Mouse (Mus musculus): ENCODE data around the gene Dydc2. TPM values are rescaled to one million over a fixed set of nuclear protein-coding genes. Genes with fewer than 3 reads are reported as not detected.

The Dydc2 gene
- not detected for total RNA-seq (2023)

DNA sequence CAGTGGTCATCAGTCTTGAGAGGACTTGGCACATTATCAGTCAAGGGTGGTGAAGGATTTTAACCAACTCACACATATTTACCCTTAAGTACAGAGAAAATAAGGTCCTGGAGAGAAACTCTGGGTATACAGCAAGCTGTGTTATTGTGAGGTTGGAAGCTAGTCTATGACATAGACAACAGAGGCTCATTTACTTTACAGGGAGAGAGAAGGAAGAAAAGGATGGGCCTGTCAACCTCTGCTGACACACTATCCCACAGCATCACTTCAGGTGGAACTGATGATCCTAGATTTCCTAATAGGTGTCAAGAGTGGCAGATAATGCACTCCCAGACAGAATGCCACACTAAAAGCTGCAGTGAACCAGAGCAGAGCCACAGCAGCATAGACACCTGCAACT is at the start of gene Dydc2:
TSS of gene Dydc2 (minus strand) at position 101 of the 400 bp plus-strand sequence.

GRCm38 (mm10) chr14:41104853-41105444 is 35.9 kb upstream of the Dydc2 start, which contains the start of gene Mat1a:
Gene Mat1a (plus strand): TSS chr14:41105035.

GRCm38 (mm10) chr14:41072229-41072943 is 3.4 kb upstream of the Dydc2 start, which contains the start of gene Dydc1:
Gene Dydc1 (plus strand): TSS chr14:41072911.

DNA sequence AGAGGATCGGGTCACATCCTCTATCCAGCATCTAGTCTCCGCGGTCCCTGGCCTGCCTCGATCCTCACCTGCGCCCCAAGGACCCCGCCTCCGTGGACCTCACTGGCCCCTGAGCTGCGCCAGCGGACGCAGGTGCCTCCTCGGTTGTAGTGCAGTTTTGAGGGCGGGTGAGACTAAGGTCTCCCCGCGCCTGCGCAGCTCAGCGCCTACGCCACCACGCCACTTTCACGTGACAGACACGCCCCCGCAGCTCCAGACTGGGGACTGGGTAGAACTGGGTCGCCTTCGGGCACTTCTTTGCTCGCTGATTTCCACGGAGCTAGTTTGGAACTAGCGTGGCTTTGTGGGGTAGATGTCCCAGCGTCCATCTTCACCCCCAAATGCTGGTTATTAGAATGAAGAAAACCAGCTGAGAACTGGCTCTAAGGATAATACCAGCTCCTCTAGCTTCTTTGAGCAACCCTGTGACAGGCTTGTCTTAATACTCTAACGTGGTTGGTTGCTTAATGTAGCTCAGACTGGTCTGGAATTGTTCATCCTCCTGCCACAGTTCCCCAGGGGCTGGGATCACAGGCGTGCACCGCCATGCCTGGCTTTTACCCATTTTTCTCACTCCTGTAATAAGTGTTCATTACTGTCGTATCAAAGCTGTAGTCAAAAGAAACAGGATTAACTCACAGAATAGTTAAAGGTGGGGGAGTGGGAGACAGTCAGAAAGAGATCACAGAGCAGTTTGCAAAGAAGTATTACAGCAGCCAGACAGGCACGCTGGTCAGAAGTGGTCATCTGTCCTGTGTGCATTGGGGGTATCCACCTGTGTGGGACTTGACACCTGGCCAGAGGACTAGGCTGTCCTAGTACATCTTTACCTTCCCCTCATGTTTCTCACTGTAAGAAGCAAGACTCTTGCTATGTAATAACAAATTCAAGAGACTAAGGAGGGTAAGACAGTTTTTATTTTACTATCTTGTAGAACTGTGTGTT is 55.1 kb downstream of the Dydc2 start, which contains the start of gene Fam213a:
TSS of gene Fam213a (minus strand) at position 159 of the 984 bp plus-strand sequence.

Other genes with a start within 250 kb of the Dydc2 start
- 1 to 10 TPM in 1 of 2 experiments, under 1 TPM in 1; 0.99 to 1.6 TPM for gene Sh2d4b, start 175.9 kb downstream of the Dydc2 start, total RNA-seq (2023)
- gene Tspan14, start 102.4 kb downstream of the Dydc2 start, total RNA-seq (2023): 100 to 1,000 TPM in 1 of 2 experiments, 10 to 100 TPM in 1; 90.2 to 101 TPM
- 1 to 10 TPM; 2.5 to 6.6 TPM for gene Fam213a, start 55.4 kb downstream of the Dydc2 start, total RNA-seq (2023)
- gene Dydc1, start 3.7 kb upstream of the Dydc2 start, total RNA-seq (2023): not detected
- not detected for gene Mat1a, start 35.8 kb upstream of the Dydc2 start, total RNA-seq (2023)
- gene Sftpa1, start 62.6 kb upstream of the Dydc2 start, total RNA-seq (2023): not detected
- gene Mbl1, start 82.2 kb upstream of the Dydc2 start, total RNA-seq (2023): not detected
- not detected for gene Sftpd, start 115.9 kb upstream of the Dydc2 start, total RNA-seq (2023)
- not detected for gene Gm2832, start 209.6 kb upstream of the Dydc2 start, total RNA-seq (2023)